Mouse (Mus musculus): Measurements from ENCODE around the gene Sun2.

DNA sequence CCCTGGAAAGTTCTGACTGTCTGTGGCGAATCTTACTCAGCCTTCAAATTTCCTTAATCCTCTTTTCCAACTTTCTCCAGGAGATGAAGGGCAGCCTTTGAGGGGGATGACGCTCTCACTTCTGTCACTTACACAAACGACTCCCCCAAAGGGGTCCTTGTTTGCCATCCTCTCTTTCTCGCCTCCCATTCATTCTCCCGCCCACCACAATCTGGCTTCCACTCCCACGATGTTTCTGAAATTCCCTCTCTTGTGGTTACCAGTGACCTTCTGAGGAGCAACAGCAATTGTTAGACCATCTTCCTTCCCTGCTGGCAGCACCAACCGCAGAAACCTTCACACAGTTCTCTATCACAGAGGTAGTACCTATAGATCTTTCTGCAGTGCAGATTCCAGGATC, 33.3 kb upstream of the Sun2 start:
- TF ChIP-seq POLR2A (IDR thresholded peaks at IDR 0.05; ENCODE audit: borderline replicate concordance, extremely low read depth, insufficient read depth, insufficient read length, poor library complexity, severe bottlenecking) (no peak), CTCF (IDR thresholded peaks at IDR 0.05; ENCODE audit: borderline replicate concordance, extremely low read depth, insufficient read depth, insufficient read length) (no peak)
